Mouse (Mus musculus) limb, embryonic 10.5 days (tissue): ENCODE measurements around the gene Syne2. TPM values are rescaled to one million over a fixed set of nuclear protein-coding genes. Genes with fewer than 3 reads are reported as not detected.

Experiments used
- DNase-seq: peaks from one replicate; pipeline ENCODE4 v3.0.0-alpha.2; 2017; ENCODE audit warnings: low spot score
- H3K27ac ChIP-seq: fragments of 300-500 bp; sonication (generic); 2 replicates; pipeline ENCODE4 v1.5.1; 2016; ENCODE audit warnings: mild to moderate bottlenecking
- H3K27me3 ChIP-seq: fragments of 300-500 bp; sonication (generic); 2 replicates; pipeline ENCODE4 v1.6.1; 2016; ENCODE audit warnings: low read depth, mild to moderate bottlenecking; ENCODE audit not compliant: poor library complexity, severe bottlenecking
- H3K36me3 ChIP-seq: fragments of 300-500 bp; sonication (generic); 2 replicates; pipeline ENCODE4 v1.6.1; 2016; ENCODE audit warnings: mild to moderate bottlenecking, moderate library complexity
- H3K4me1 ChIP-seq: fragments of 300-500 bp; sonication (generic); 2 replicates; pipeline ENCODE4 v1.6.1; 2016
- H3K4me3 ChIP-seq: fragments of 300-500 bp; sonication (generic); 2 replicates; pipeline ENCODE4 v1.5.1; 2016; ENCODE audit warnings: mild to moderate bottlenecking, moderate library complexity
- H3K9me3 ChIP-seq: fragments of 300-500 bp; sonication (generic); replicated peaks from 2 replicates; pipeline ENCODE4 v1.6.1; 2016; ENCODE audit warnings: mild to moderate bottlenecking
- WGBS: fragments of 180-500 bp; shearing (Covaris S2); methylation state at CpG from one replicate; pipeline ENCODE4 v1.1.7; 2016; 5-methylcytosine and 5-hydroxymethylcytosine counted together
- polyA plus RNA-seq: library from polyadenylated mRNA; unstranded; fragments of >200 nt; fragmentation: Nextera tagmentation; extraction: Ambion mirVana; gene quantifications from 2 replicates; pipeline ENCODE4 v1.2.1, GENCODE M21; 2016

Syne2 gene
- polyA plus RNA-seq, 1 experiment from 2014 or later = 113 TPM

- H3K27me3 ChIP-seq = no peaks in the 10 kb centered on the region
- H3K27ac ChIP-seq = no peak overlapping the region
- H3K36me3 ChIP-seq = peaks cover 97% of the 10 kb centered on the region
- no peaks in the 10 kb centered on the region for H3K9me3 ChIP-seq
- no peak overlapping the region for H3K4me3 ChIP-seq
- H3K4me1 ChIP-seq = no peaks in the 10 kb centered on the region
- 94% methylated on average over 11 of the region's 11 CpGs for WGBS
- no peak for DNase-seq
These were observed 106.9 kb downstream of the Syne2 start for GRCm38 (mm10) chr12:75924852-75925251.

- Histone ChIP-seq H3K4me1 (no peaks in the 10 kb centered on the region), H3K4me3 (no peak overlapping the region), H3K27me3 (no peaks in the 10 kb centered on the region), H3K9me3 (no peaks in the 10 kb centered on the region), H3K27ac (no peak overlapping the region), H3K36me3 (peaks cover 97% of the 10 kb centered on the region)
- 79% methylated on average over 1 of the region's 1 CpGs for WGBS
- no peak for DNase-seq
These were observed 109.7 kb downstream of the Syne2 start for GRCm38 (mm10) chr12:75927596-75927995.

- 88% methylated on average over 4 of the region's 4 CpGs for WGBS
- no peak for DNase-seq
- Histone ChIP-seq H3K27me3 (no peaks in the 10 kb centered on the region), H3K27ac (no peak overlapping the region), H3K4me1 (no peaks in the 10 kb centered on the region), H3K36me3 (peaks cover 94% of the 10 kb centered on the region), H3K4me3 (no peak overlapping the region), H3K9me3 (no peaks in the 10 kb centered on the region)
These were observed 115.6 kb downstream of the Syne2 start for GRCm38 (mm10) chr12:75933561-75933960.

GRCm38 (mm10) chr12:75951328-75951727 is 133.4 kb downstream of the Syne2 start:
- Histone ChIP-seq H3K27ac (no peak overlapping the region), H3K9me3 (no peaks in the 10 kb centered on the region), H3K4me1 (no peaks in the 10 kb centered on the region), H3K36me3 (peaks cover 94% of the 10 kb centered on the region), H3K27me3 (no peaks in the 10 kb centered on the region), H3K4me3 (no peak overlapping the region)
- DNase-seq = peak; percentile 38
- 61% methylated on average over 5 of the region's 5 CpGs for WGBS

- no peaks in the 10 kb centered on the region for H3K4me1 ChIP-seq
- 96% methylated on average over 1 of the region's 1 CpGs for WGBS
- no peak overlapping the region for H3K4me3 ChIP-seq
- H3K9me3 ChIP-seq = no peaks in the 10 kb centered on the region
- H3K27me3 ChIP-seq = no peaks in the 10 kb centered on the region
- H3K36me3 ChIP-seq = peaks cover 94% of the 10 kb centered on the region
- no peak overlapping the region for H3K27ac ChIP-seq
- no peak for DNase-seq
These were observed 134.1 kb downstream of the Syne2 start for GRCm38 (mm10) chr12:75952011-75952410.

- H3K36me3 ChIP-seq = peaks cover 90% of the 10 kb centered on the region
- no peaks in the 10 kb centered on the region for H3K27me3 ChIP-seq
- H3K4me3 ChIP-seq = no peak overlapping the region
- H3K27ac ChIP-seq = no peak overlapping the region
- no peaks in the 10 kb centered on the region for H3K4me1 ChIP-seq
- no peaks in the 10 kb centered on the region for H3K9me3 ChIP-seq
- DNase-seq = no peak
- WGBS = 95% methylated on average over 24 of the region's 24 CpGs
These were observed 148.7 kb downstream of the Syne2 start for GRCm38 (mm10) chr12:75966441-75967195.

- DNase-seq = no peak
- WGBS = 93% methylated on average over 5 of the region's 5 CpGs
- Histone ChIP-seq H3K4me3 (no peak overlapping the region), H3K27ac (no peak overlapping the region), H3K9me3 (no peaks in the 10 kb centered on the region), H3K27me3 (no peaks in the 10 kb centered on the region), H3K36me3 (peaks cover 93% of the 10 kb centered on the region), H3K4me1 (no peaks in the 10 kb centered on the region)
These were observed 161.1 kb downstream of the Syne2 start for GRCm38 (mm10) chr12:75979079-75979478.

GRCm38 (mm10) chr12:75983336-75983735 is 165.4 kb downstream of the Syne2 start:
- H3K27me3 ChIP-seq = no peaks in the 10 kb centered on the region
- DNase-seq = no peak
- peaks cover 87% of the 10 kb centered on the region for H3K36me3 ChIP-seq
- no peaks in the 10 kb centered on the region for H3K4me1 ChIP-seq
- H3K4me3 ChIP-seq = no peak overlapping the region
- H3K9me3 ChIP-seq = no peaks in the 10 kb centered on the region
- H3K27ac ChIP-seq = no peak overlapping the region
- 76% methylated on average over 8 of the region's 8 CpGs for WGBS

GRCm38 (mm10) chr12:75992226-75992858 is 174.4 kb downstream of the Syne2 start:
- no peak overlapping the region for H3K4me3 ChIP-seq
- no peaks in the 10 kb centered on the region for H3K27me3 ChIP-seq
- H3K4me1 ChIP-seq = no peaks in the 10 kb centered on the region
- 90% methylated on average over 10 of the region's 10 CpGs for WGBS
- no peaks in the 10 kb centered on the region for H3K9me3 ChIP-seq
- no peak for DNase-seq
- H3K27ac ChIP-seq = no peak overlapping the region
- peaks cover 88% of the 10 kb centered on the region for H3K36me3 ChIP-seq

- Histone ChIP-seq H3K4me1 (no peaks in the 10 kb centered on the region), H3K27me3 (no peaks in the 10 kb centered on the region), H3K36me3 (peaks cover 88% of the 10 kb centered on the region), H3K4me3 (no peak overlapping the region), H3K27ac (no peak overlapping the region), H3K9me3 (no peaks in the 10 kb centered on the region)
- DNase-seq = no peak
- WGBS = 91% methylated on average over 4 of the region's 4 CpGs
These were observed 175.0 kb downstream of the Syne2 start for GRCm38 (mm10) chr12:75992946-75993345.

GRCm38 (mm10) chr12:75995086-75995485 is 177.2 kb downstream of the Syne2 start:
- no peak for DNase-seq
- peaks cover 90% of the 10 kb centered on the region for H3K36me3 ChIP-seq

GRCm38 (mm10) chr12:75997547-75997946 is 179.6 kb downstream of the Syne2 start:
- Histone ChIP-seq H3K27me3 (no peaks in the 10 kb centered on the region), H3K27ac (no peak overlapping the region), H3K36me3 (peaks cover 88% of the 10 kb centered on the region), H3K9me3 (no peaks in the 10 kb centered on the region), H3K4me3 (no peak overlapping the region), H3K4me1 (no peaks in the 10 kb centered on the region)
- no peak for DNase-seq
- 91% methylated on average over 5 of the region's 5 CpGs for WGBS

More at GRCm38 (mm10) chr12:75995086-75995485, 177.2 kb downstream of the Syne2 start:
- Histone ChIP-seq H3K4me3 (no peak overlapping the region), H3K9me3 (no peaks in the 10 kb centered on the region), H3K27me3 (no peaks in the 10 kb centered on the region), H3K27ac (no peak overlapping the region), H3K4me1 (no peaks in the 10 kb centered on the region)
- 90% methylated on average over 2 of the region's 2 CpGs for WGBS

- Histone ChIP-seq H3K4me1 (no peaks in the 10 kb centered on the region), H3K4me3 (no peak overlapping the region), H3K9me3 (no peaks in the 10 kb centered on the region), H3K36me3 (peaks cover 90% of the 10 kb centered on the region), H3K27ac (no peak overlapping the region), H3K27me3 (no peaks in the 10 kb centered on the region)
- WGBS = 57% methylated on average over 2 of the region's 2 CpGs
- DNase-seq = no peak
These were observed 180.5 kb downstream of the Syne2 start for GRCm38 (mm10) chr12:75998416-75998815.
